Mouse (Mus musculus) splenic B cell, adult 2 months (primary cell): Measurements from ENCODE around the gene Fam83g.

Experiments used
- DNase-seq: peaks from one replicate; pipeline ENCODE4 v3.0.0-alpha.2; 2011; ENCODE audit warnings: low read depth, low spot score
- H3K27me3 ChIP-seq: 2 replicates; pipeline ENCODE4 v1.6.1; 2012; ENCODE audit warnings: mild to moderate bottlenecking, low read length, moderate library complexity, mixed read lengths; ENCODE audit not compliant: control insufficient read depth, poor library complexity, insufficient read depth, severe bottlenecking
- H3K36me3 ChIP-seq: 2 replicates; pipeline ENCODE4 v1.6.1; 2012; ENCODE audit warnings: mild to moderate bottlenecking, low read length, moderate library complexity, mixed read lengths; ENCODE audit not compliant: control insufficient read depth, poor library complexity, insufficient read depth, severe bottlenecking

The Fam83g gene

DNA sequence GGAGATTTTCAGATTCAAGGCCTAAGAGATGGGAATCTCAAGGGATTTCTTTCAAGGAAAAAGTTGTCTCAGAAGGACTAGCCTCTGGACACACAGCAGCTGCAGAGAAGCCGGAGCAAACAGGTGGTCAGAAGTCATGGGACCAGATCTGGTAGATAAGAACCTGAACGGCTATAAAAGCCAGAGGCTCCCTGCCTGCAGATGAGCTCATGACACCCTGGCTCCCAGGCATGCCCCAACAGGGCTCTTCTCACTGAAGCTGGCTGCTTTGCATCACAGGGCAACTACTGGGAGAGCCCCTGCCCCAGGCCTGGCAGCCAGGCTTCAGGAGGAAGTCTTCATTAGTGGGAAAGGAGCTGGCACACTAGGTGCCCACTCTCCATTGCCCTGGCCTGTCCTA is 8.6 kb upstream of the Fam83g start:
- no peak for DNase-seq

GRCm38 (mm10) chr11:61676216-61676854 is 7.6 kb upstream of the Fam83g start:
- no peak for DNase-seq
- Histone ChIP-seq H3K36me3 (peaks cover 14% of the 10 kb centered on the region), H3K27me3 (no peaks in the 10 kb centered on the region)

More for the DNA sequence above, 8.6 kb upstream of the Fam83g start:
- no peaks in the 10 kb centered on the region for H3K27me3 ChIP-seq
- H3K36me3 ChIP-seq, result peaks cover 23% of the 10 kb centered on the region

GRCm38 (mm10) chr11:61677709-61678108 is 6.2 kb upstream of the Fam83g start:
- DNase-seq, result no peak
- Histone ChIP-seq H3K27me3 (no peaks in the 10 kb centered on the region), H3K36me3 (peaks cover 6% of the 10 kb centered on the region)

DNA sequence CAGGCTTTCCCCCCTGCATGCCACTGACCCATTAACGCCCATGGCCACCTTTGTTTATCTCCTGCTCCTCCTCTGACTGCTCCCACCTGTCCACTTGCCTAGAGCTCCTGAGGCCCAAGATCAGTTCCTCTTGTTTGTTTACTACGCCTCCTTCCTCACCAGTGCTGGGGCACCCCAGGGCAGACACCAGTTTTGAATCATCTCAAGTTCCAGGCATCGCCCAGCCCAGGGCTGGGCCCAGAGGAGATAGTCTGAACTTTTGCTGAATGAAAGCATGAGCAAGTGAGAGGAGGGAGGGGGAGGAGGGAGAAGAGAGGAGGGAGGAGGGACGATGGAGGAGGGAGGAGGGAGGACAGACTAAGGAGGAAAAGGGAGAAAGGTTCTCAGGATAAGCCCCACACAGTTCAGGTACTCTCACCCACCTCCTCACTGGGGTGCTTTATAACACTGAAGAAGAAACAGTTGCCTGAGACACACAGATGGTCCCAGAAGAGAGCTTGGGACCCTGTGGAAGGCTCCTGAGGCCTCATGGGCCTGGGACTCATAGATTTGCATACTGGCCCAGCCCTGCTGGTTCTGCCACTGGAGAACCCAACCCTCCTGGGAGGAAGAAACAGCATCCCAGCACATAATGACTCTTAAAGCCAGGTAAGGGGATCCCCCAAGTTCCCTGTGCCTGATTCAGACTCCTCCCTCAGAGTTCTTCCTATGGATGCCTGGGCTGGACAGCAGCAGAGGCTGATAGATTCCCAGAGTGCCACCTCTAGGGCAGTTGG is 4.6 kb upstream of the Fam83g start:
- no peak for DNase-seq
- Histone ChIP-seq H3K36me3 (no peaks in the 10 kb centered on the region), H3K27me3 (no peaks in the 10 kb centered on the region)

- Histone ChIP-seq H3K36me3 (no peaks in the 10 kb centered on the region), H3K27me3 (no peaks in the 10 kb centered on the region)
- no peak for DNase-seq
Observed at GRCm38 (mm10) chr11:61685119-61685725, 1.3 kb downstream of the Fam83g start.

DNA sequence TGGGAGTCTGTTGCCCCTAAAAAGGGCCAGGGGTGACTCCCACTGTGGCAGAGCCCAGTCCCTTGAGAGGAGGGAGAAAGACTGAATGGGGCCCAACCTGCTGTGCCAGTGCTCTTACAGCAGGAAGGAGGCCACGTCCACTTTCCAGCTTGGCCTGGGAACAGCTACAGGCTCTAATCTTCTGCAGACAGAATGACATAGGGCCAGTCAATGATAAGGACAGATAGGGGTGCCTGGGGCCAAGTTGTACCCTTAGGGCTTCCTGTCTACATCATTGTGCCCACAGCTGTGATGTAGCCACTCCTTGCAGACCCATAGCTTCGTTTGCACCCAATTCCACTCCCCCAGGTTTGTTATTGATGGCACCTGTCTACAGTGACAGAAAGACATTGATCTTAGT is 2.2 kb downstream of the Fam83g start:
- H3K27me3 ChIP-seq, result no peaks in the 10 kb centered on the region
- DNase-seq, result no peak
- no peaks in the 10 kb centered on the region for H3K36me3 ChIP-seq

- DNase-seq, result no peak
- H3K27me3 ChIP-seq, result no peaks in the 10 kb centered on the region
- H3K36me3 ChIP-seq, result no peaks in the 10 kb centered on the region
Observed at GRCm38 (mm10) chr11:61686906-61687453, 3.1 kb downstream of the Fam83g start.

GRCm38 (mm10) chr11:61687595-61687994 is 3.7 kb downstream of the Fam83g start:
- no peaks in the 10 kb centered on the region for H3K27me3 ChIP-seq
- DNase-seq, result no peak
- no peaks in the 10 kb centered on the region for H3K36me3 ChIP-seq

DNA sequence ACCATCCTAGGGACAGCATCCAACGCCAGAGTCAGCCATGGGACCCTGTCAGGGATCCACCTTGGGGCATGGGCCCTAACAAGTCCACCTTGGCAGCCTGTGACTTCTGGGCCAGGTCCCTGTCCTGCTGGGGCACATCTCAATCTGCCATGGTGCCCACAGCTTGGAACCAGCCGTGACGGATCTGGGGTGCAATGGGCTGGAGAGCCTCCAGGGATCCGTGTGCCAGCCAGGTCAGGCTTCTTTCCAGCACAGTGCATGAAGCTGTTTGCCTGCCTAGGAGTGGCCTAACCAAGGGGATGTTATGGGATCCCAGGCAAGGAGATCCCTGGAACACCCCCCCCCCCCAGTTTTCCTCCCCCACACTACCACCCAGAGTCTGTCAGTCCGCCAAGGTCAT is 9.1 kb downstream of the Fam83g start:
- no peaks in the 10 kb centered on the region; the same call in 1 of the 2 replicates for H3K36me3 ChIP-seq
- H3K27me3 ChIP-seq, result no peaks in the 10 kb centered on the region
- no peak for DNase-seq

GRCm38 (mm10) chr11:61698852-61699251 is 15.0 kb downstream of the Fam83g start:
- H3K36me3 ChIP-seq, result no peaks in the 10 kb centered on the region; the same call in 1 of the 2 replicates
- no peaks in the 10 kb centered on the region for H3K27me3 ChIP-seq
- DNase-seq, result peak; percentile 51

- DNase-seq, result no peak
- H3K27me3 ChIP-seq, result no peaks in the 10 kb centered on the region
- H3K36me3 ChIP-seq, result no peaks in the 10 kb centered on the region; the same call in 1 of the 2 replicates
Observed at GRCm38 (mm10) chr11:61699460-61699859, 15.6 kb downstream of the Fam83g start.

GRCm38 (mm10) chr11:61699933-61700332 is 16.0 kb downstream of the Fam83g start:
- DNase-seq, result no peak
- Histone ChIP-seq H3K36me3 (no peaks in the 10 kb centered on the region; the same call in 1 of the 2 replicates), H3K27me3 (no peaks in the 10 kb centered on the region)

DNA sequence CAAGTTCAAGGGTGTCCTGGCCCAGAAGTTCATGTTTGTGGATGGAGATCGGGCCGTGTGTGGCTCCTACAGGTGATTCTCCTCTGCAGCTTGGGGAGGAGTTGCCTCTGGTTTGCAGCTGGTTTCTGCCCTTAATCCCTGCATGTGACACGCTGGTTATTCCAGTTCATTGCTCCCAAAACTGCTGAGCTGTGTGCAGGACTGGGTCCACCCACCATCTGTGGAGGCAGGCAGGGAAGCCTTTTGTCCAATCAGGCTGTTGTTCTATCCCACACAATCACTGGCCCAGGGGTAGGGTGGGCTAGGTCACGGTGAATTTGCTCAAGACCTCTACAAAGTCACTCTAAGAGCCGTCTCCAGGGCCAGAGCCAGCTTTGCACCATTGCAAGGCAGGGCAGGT is 17.8 kb downstream of the Fam83g start:
- no peak for DNase-seq
- no peaks in the 10 kb centered on the region for H3K36me3 ChIP-seq
- no peaks in the 10 kb centered on the region for H3K27me3 ChIP-seq

- Histone ChIP-seq H3K36me3 (no peaks in the 10 kb centered on the region), H3K27me3 (no peaks in the 10 kb centered on the region)
- no peak for DNase-seq
Observed at GRCm38 (mm10) chr11:61702494-61702893, 18.6 kb downstream of the Fam83g start.

DNA sequence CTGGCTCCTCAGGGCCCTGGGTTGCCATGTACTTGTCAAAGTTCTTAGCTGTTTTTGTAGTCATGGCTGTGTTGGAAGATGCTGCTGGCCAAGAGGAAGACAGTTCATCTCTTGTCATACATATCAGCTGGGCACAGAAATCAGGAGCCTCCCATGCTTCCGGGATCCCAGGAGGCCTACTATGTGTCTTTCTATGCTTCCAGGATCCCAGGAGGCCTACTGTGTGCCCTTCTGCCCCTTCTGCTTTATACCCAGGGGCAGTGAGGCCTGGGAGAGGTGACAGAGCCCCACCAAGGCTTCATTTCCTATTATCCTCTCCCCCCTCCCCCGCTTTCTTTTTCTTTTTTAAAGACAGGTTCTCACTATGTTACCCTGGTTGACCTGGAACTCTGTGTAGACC is 21.7 kb downstream of the Fam83g start:
- DNase-seq, result no peak

More for the DNA sequence above, 21.7 kb downstream of the Fam83g start:
- H3K36me3 ChIP-seq, result no peaks in the 10 kb centered on the region
- no peaks in the 10 kb centered on the region for H3K27me3 ChIP-seq
